ENCODE assay signal across 19 mouse cellular contexts in genomic region chr11:100914415-100914814, GRCm38 (mm10). TPM values are rescaled to one million over a fixed set of nuclear protein-coding genes. Genes with fewer than 3 reads are reported as not detected.
DNase-seq lines count a peak whose midpoint lies in the region; TF ChIP-seq lines count a peak whose summit lies in the region.
"Had no signal": no experiment of that assay in that cellular context is flagged by ENCODE, and none has a peak within 500 bp of the region (broad histone marks: within the 10 kb centered on the region; RNA-seq: fewer than 3 reads in every experiment).

No protein-coding gene starts in this region.

- H3K27ac ChIP-seq in gastrocnemius, adult 2 months = peak overlapping the region; percentile 28
- H3K27ac ChIP-seq: embryonic facial prominence, embryonic 10.5 days; embryonic facial prominence, embryonic 13.5 days; forebrain, embryonic 15.5 days; hindbrain, embryonic 12.5 days; hindbrain, embryonic 15.5 days had no signal

- intact Hi-C loops in gastrocnemius, adult 2 months (cut with DNase I) = no loop called here

- no peak for TF ChIP-seq POLR2A in brain, embryonic 14.5 days (IDR thresholded peaks at IDR 0.05; ENCODE audit: borderline replicate concordance, extremely low read depth, insufficient read depth, insufficient read length, poor library complexity, severe bottlenecking)

- DNase-seq in gastrocnemius, adult 2 months = no peak
- no peak for DNase-seq in gastrocnemius, adult 18-20 months (ENCODE audit: low spot score)
- DNase-seq in brain, adult 2 months (ENCODE audit: low read depth, low spot score) = peak; percentile 39
- DNase-seq in brain, embryonic 14.5 days (ENCODE audit: low read depth) = peak; percentile 31
- no peak for DNase-seq in right cerebral cortex, postnatal 4 days
- DNase-seq in right cerebral cortex, postnatal 36 days (ENCODE audit: low spot score in 2 of 2) = no peak
- DNase-seq: adrenal gland, adult 2 months; adrenal gland, postnatal 14 days; cerebellum, adult 2 months; cerebellum, adult 9-11 months; cerebellum, postnatal 36 days; embryo, embryonic 11 days; gastrocnemius, postnatal 14 days; heart, adult 11 months had no signal

- no peak overlapping the region for H3K4me3 ChIP-seq in gastrocnemius, adult 2 months
- H3K4me3 ChIP-seq: embryonic facial prominence, embryonic 10.5 days; embryonic facial prominence, embryonic 13.5 days; forebrain, embryonic 15.5 days; hindbrain, embryonic 12.5 days; hindbrain, embryonic 15.5 days had no signal

- TF ChIP-seq CTCF in gastrocnemius, adult 2 months (IDR thresholded peaks at IDR 0.05) = no peak
- TF ChIP-seq CTCF in brain, embryonic 14.5 days (IDR thresholded peaks at IDR 0.05; ENCODE audit: borderline replicate concordance, extremely low read depth, insufficient read depth, insufficient read length) = no peak

RNA-seq across cellular contexts. Expression of gene Stat3, which starts 24.9 kb away (rescaled TPM):
- total RNA-seq in gastrocnemius, adult 2 months (2021) = 10 to 100 TPM; 40.6 to 44.2 TPM
- total RNA-seq in gastrocnemius, adult 18-20 months (2021) = 10 to 100 TPM; 38.1 to 48.6 TPM
- 29.1 and 36.9 TPM in 2 replicates for polyA plus RNA-seq in brain, embryonic 14.5 days (2012; rRNA removed)

RNA-seq across cellular contexts. Expression of gene Stat5a, which starts 55.3 kb away (rescaled TPM):
- total RNA-seq in gastrocnemius, adult 2 months (2021) = 10 to 100 TPM; 11.7 to 15.8 TPM
- 10 to 100 TPM; 11.3 to 13.3 TPM for total RNA-seq in gastrocnemius, adult 18-20 months (2021)
- polyA plus RNA-seq in brain, embryonic 14.5 days (2012; rRNA removed) = 1.4 and 2.1 TPM in 2 replicates

RNA-seq across cellular contexts. Expression of gene Cavin1, which starts 56.3 kb away (rescaled TPM):
- total RNA-seq in gastrocnemius, adult 2 months (2021) = 100 to 1,000 TPM; 133 to 149 TPM
- 100 to 1,000 TPM; 128 to 153 TPM for total RNA-seq in gastrocnemius, adult 18-20 months (2021)
- 10.5 and 24.4 TPM in 2 replicates for polyA plus RNA-seq in brain, embryonic 14.5 days (2012; rRNA removed)

Comparison
In these comparisons a context has a peak if more than half of its experiments do, and no peak if none do; other contexts are left out.
1. DNase-seq: peak in brain, adult 2 months (single experiment) and brain, embryonic 14.5 days (single experiment); none in gastrocnemius, adult 2 months (single experiment), gastrocnemius, adult 18-20 months (single experiment), right cerebral cortex, postnatal 4 days (single experiment) and right cerebral cortex, postnatal 36 days (0 of 2).